Mouse (Mus musculus) ovary, adult 18-20 months (tissue): ENCODE results near the gene Slc30a3.
"Not testable (repeated sequence)": the region's sequence is repeated elsewhere in the genome, so short reads cannot be mapped to it uniquely, and the experiment has no call there.

Experiments used
- DNase-seq: peaks from one replicate; pipeline ENCODE4 v3.0.0; 2022; ENCODE audit warnings: low spot score, mixed read lengths

Gene Slc30a3

DNA sequence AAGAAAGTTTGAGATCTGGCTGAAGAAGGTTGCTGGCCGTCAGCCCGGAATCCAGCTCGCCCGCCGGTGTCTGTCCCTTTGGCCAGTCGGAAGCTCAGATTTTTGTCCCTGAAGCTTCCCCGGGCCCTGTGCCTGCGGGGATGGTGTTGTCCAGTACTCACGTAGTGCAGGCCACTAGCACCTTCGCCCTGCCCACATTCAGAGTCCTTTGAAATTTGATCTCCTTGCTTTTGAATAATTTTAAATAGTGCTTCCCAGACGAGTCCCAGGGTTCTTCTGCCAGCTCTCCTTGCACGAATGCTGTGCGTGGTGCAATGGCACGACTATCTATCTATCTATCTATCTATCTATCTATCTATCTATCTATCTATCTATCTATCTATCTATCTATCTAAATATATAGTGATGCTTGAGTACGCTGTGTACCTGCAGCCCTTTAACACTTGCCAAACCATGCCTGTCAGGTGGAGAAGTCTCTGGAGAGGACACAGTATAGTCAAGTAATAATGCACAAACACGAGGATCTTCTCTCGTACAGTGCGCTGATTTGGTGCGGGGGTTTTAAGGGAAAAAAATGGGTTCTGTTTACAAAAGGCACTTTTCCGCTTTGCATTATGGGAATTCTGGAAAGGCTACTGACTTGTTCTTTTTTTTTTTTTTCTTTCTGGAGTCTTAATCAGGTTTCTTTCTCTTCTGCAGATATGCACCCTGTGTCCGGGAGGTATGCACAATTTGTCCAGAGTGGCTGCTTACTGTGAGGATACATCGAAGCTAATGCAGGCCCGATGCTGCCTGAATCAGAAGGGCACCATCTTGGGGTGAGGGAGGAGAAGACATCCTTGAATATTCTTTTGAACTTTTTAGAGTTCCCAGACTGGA is 59.0 kb downstream of the Slc30a3 start, which contains the start of gene Slc5a6:
Gene Slc5a6, minus strand, starts transcription at position 162 of the 879 bp plus-strand sequence.
- peak; percentile 14 for DNase-seq

DNA sequence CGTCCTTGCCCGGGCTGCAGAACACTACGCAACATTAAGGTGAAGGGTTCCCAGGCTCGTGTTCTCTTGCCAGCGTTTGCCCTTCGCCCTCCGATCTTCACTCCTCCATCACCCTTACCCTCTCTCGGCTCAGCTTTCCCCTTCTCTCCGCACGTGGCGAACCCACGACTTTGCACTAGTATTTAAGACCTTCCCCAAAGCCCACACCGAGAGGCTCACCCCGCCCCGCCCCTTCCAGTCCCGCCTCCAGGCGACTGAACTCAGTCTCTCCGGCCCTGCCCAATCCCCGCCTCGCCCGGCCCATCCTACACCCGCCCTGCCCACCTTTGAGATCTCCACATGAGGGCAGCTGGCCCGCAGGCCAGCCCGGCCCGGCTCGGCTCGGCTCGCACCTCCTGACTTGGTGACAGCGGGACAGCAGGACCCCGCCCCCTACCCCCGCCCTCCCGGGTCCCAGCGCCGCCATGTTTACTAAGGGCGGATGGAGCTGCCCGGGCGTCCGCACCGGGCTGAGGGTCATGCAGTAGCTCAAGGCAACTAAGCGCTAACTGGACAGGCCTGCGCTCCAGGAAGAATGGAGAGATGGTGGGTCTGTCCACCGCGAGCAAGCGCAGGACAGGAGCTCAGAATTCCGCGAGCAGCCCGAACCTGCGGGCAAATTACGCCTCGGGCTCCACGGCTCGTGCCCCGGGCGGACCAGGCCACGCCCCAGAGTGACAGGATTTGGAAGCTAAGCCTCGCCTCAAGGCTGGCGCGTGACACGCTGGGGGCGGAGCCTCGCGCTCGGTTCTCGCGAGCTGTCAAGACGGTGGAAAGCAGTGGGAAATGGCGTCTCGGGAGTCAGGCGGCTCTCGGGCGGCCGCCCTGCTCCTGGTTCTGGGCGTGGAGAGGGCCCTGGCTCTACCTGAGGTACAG is 59.9 kb downstream of the Slc30a3 start, which contains the start of gene Atraid:
Gene Atraid, plus strand, starts transcription at position 465 of the 915 bp plus-strand sequence.
- peak; percentile 96 for DNase-seq

GRCm38 (mm10) chr5:31047074-31047473 is 61.0 kb downstream of the Slc30a3 start:
- no peak for DNase-seq

GRCm38 (mm10) chr5:31046416-31046815 is 61.6 kb downstream of the Slc30a3 start:
- DNase-seq, result no peak

DNA sequence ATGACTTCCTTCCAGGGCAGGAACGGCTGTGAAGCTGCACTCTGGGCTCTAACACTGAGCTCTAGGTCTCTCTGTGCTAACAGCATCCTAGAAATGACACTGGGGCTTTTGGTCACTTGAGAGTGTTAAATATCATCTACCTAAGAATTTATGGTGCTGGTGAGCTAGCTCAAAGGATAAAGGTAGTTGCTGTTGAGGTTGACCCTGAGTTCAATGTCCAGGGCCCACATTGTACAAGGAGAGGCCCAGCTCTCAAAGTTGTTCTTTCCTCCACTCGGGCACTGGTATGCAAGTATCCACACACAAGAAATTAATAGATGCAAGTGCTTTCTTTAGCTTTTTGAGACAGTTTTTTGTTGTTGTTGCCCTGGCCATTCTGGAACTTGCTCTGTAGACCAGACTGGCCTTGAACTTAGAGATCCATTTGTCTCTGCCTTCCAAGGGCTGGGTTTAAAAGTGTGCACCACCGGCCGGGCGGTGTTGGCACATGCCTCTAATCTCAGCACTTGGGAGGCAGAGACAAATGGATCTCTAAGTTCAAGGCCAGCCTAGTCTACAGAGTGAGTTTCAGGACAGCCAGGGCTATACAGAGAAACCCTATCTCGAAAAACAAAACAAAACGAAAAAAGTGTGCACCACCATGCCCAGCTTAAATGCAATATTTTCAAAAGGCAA is 69.7 kb downstream of the Slc30a3 start:
- DNase-seq, result no peak

DNA sequence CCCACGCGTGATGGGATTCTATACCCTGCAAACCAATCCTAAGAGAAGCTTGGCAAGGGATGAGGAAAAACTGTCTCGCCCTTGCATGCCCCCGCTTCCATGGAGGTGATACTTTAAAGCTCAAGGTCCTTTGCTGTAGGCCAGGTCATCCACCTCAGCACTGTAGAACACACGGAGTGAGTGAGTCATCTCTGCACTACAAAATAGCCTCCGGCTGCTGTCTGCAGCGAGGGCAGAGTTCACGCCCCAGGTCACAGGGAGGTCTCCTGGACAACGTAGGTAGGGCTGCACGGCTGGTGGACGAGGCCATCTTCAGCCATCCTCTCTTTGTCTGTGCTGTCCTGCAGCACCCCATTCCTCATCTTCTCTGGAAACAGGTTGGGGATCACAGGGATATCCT is 71.5 kb downstream of the Slc30a3 start:
- DNase-seq, result not testable (repeated sequence)
